Mouse (Mus musculus): ENCODE data around the gene Prc1. TPM values are rescaled to one million over a fixed set of nuclear protein-coding genes. Genes with fewer than 3 reads are reported as not detected.

Gene Prc1
- polyA plus RNA-seq, 1 experiment, result 124 TPM

- no peak overlapping the region for H3K4me3 ChIP-seq (ENCODE audit: insufficient read depth, low read length)
- peaks cover 3% of the 10 kb centered on the region for H3K4me1 ChIP-seq (ENCODE audit: control insufficient read depth, insufficient read depth, low read length)
- H3K27ac ChIP-seq (ENCODE audit: insufficient read depth, low read length), result no peak overlapping the region
- no peak for TF ChIP-seq CTCF (IDR thresholded peaks at IDR 0.05; ENCODE audit: borderline replicate concordance, insufficient read depth, low read length)
- TF ChIP-seq POLR2A (IDR thresholded peaks at IDR 0.05; ENCODE audit: low read depth, low read length), result no peak
These were observed 71.5 kb downstream of the Prc1 start for GRCm38 (mm10) chr7:80365759-80366158.

Other genes starting within 250 kb of the Prc1 start
- gene Idh2, start 179.1 kb upstream of the Prc1 start, polyA plus RNA-seq (2011; ENCODE audit: insufficient read length, low read depth, missing spikeins), result 84.2 and 116 TPM in 2 replicates
- gene Sema4b, start 107.6 kb upstream of the Prc1 start, polyA plus RNA-seq (2011; ENCODE audit: insufficient read length, low read depth, missing spikeins), result 6.4 and 8.0 TPM in 2 replicates
- 33.3 and 35.1 TPM in 2 replicates for gene Cib1, start 61.6 kb upstream of the Prc1 start, polyA plus RNA-seq (2011; ENCODE audit: insufficient read length, low read depth, missing spikeins)
- gene Gdpgp1, start 61.6 kb upstream of the Prc1 start, polyA plus RNA-seq (2011; ENCODE audit: insufficient read length, low read depth, missing spikeins), result 1.8 and 2.2 TPM in 2 replicates
- 0.63 TPM in 1 of 2 replicates, not detected in the other for gene Ttll13, start 48.1 kb upstream of the Prc1 start, polyA plus RNA-seq (2011; ENCODE audit: insufficient read length, low read depth, missing spikeins)
- 15.8 and 17.4 TPM in 2 replicates for gene Ngrn, start 33.2 kb upstream of the Prc1 start, polyA plus RNA-seq (2011; ENCODE audit: insufficient read length, low read depth, missing spikeins)
- gene Vps33b, start 24.8 kb upstream of the Prc1 start, polyA plus RNA-seq (2011; ENCODE audit: insufficient read length, low read depth, missing spikeins), result 10.7 and 12.0 TPM in 2 replicates
- 11.8 and 19.0 TPM in 2 replicates for gene Rccd1, start 30.0 kb downstream of the Prc1 start, polyA plus RNA-seq (2011; ENCODE audit: insufficient read length, low read depth, missing spikeins)
- 34.4 and 46.6 TPM in 2 replicates for gene Unc45a, start 46.6 kb downstream of the Prc1 start, polyA plus RNA-seq (2011; ENCODE audit: insufficient read length, low read depth, missing spikeins)
- 12.2 and 15.4 TPM in 2 replicates for gene Hddc3, start 48.7 kb downstream of the Prc1 start, polyA plus RNA-seq (2011; ENCODE audit: insufficient read length, low read depth, missing spikeins)
- 47.6 and 55.1 TPM in 2 replicates for gene Man2a2, start 76.9 kb downstream of the Prc1 start, polyA plus RNA-seq (2011; ENCODE audit: insufficient read length, low read depth, missing spikeins)
- 7.5 and 7.9 TPM in 2 replicates for gene Fes, start 93.5 kb downstream of the Prc1 start, polyA plus RNA-seq (2011; ENCODE audit: insufficient read length, low read depth, missing spikeins)
- gene Furin, start 111.0 kb downstream of the Prc1 start, polyA plus RNA-seq (2011; ENCODE audit: insufficient read length, low read depth, missing spikeins), result 71.5 and 83.7 TPM in 2 replicates
- 19.4 and 25.0 TPM in 2 replicates for gene Blm, start 240.7 kb downstream of the Prc1 start, polyA plus RNA-seq (2011; ENCODE audit: insufficient read length, low read depth, missing spikeins)